In genomic region chr3:96254683-96255355, GRCm38 (mm10) we compare ENCODE assay signal across 10 mouse cellular contexts. TPM values are rescaled to one million over a fixed set of nuclear protein-coding genes. Genes with fewer than 3 reads are reported as not detected.
DNase-seq lines count a peak whose midpoint lies in the region; ATAC-seq lines count a peak whose summit lies in the region.
"Had no signal": no experiment of that assay in that cellular context is flagged by ENCODE, and none has a peak within 500 bp of the region (broad histone marks: within the 10 kb centered on the region; RNA-seq: fewer than 3 reads in every experiment).

No protein-coding gene starts in this region.

- H3K9me3 ChIP-seq in heart, embryonic 14.5 days (ENCODE audit: control insufficient read depth, low read length) = no peaks in the 10 kb centered on the region
- no peaks in the 10 kb centered on the region for H3K9me3 ChIP-seq in liver, embryonic 11.5 days (ENCODE audit: control insufficient read depth, low read length)

- no peaks in the 10 kb centered on the region for H3K27me3 ChIP-seq in heart, embryonic 14.5 days (ENCODE audit: control insufficient read depth, insufficient read depth, low read length)
- H3K27me3 ChIP-seq in liver, embryonic 11.5 days (replicated peaks; ENCODE audit: control insufficient read depth, insufficient read depth, low read length) = no peaks in the 10 kb centered on the region

- ATAC-seq in heart, embryonic 14.5 days (ENCODE audit: insufficient number of reproducible peaks, insufficient read depth, low FRiP score, low read depth) = no peak
- peak; percentile 95 for ATAC-seq in liver, embryonic 11.5 days (replicated peaks; ENCODE audit: low FRiP score)
- ATAC-seq in cerebellum, adult (ENCODE audit: insufficient number of reproducible peaks, low FRiP score, low TSS enrichment) = no peak

- intact Hi-C loops in left cerebral cortex, postnatal 36 days (cut with DNase I) = no loop called here

- H3K9ac ChIP-seq in heart, embryonic 14.5 days (ENCODE audit: low read length) = peak overlapping the region; percentile 48; the same call in 1 of the 2 replicates
- peak overlapping the region; percentile 58 for H3K9ac ChIP-seq in liver, embryonic 11.5 days (ENCODE audit: low read depth, low read length)

- H3K4me2 ChIP-seq in heart, embryonic 14.5 days (ENCODE audit: low read length) = no peak overlapping the region
- peak overlapping the region; percentile 46 for H3K4me2 ChIP-seq in liver, embryonic 11.5 days

- WGBS in heart, embryonic 14.5 days = 24% methylated on average over 10 of the region's 10 CpGs
- WGBS in liver, embryonic 11.5 days = 28% methylated on average over 10 of the region's 10 CpGs

- H3K4me1 ChIP-seq in heart, embryonic 14.5 days (ENCODE audit: control insufficient read depth in 2 of 2, insufficient read depth in 2 of 2, low read length in 2 of 2) = peaks cover 0 to under 1% of the 10 kb centered on the region in 2 experiments; a peak in 1 of 4 replicates
- peaks cover 15% of the 10 kb centered on the region; the same call in 1 of the 2 replicates for H3K4me1 ChIP-seq in liver, embryonic 11.5 days (replicated peaks; ENCODE audit: control insufficient read depth, insufficient read depth, low read length)

- no peak for DNase-seq in heart, postnatal 4 days
- DNase-seq in ES-CJ7 (ENCODE audit: low read depth, low spot score) = peak; percentile 81
- DNase-seq in c-Kit-positive CD71-positive TER-119-positive erythroid progenitor cells, embryonic 14.5 days (ENCODE audit: low spot score) = peak; percentile 71
- no peak for DNase-seq in liver, embryonic 11.5 days (ENCODE audit: low spot score)
- no peak for DNase-seq in left cerebral cortex, postnatal 36 days (ENCODE audit: low spot score in 2 of 2)
- DNase-seq in layer of hippocampus, adult 18-20 months (ENCODE audit: low spot score in 2 of 2) = no peak
- DNase-seq: thymus, adult 2 months had no signal

- no peaks in the 10 kb centered on the region for H3K36me3 ChIP-seq in heart, embryonic 14.5 days (ENCODE audit: control insufficient read depth, insufficient read depth, low read length)
- H3K36me3 ChIP-seq in liver, embryonic 11.5 days (ENCODE audit: control insufficient read depth, insufficient read depth, low read length) = no peaks in the 10 kb centered on the region

- H3K27ac ChIP-seq in heart, embryonic 14.5 days (replicated peaks in 1 of 2; ENCODE audit: control insufficient read depth in 1 of 2, insufficient read depth in 1 of 2, low read depth in 2 of 2, low read length in 2 of 2) = no peak overlapping the region
- H3K27ac ChIP-seq in liver, embryonic 11.5 days (ENCODE audit: low read depth, low read length) = peak overlapping the region; percentile 70; the same call in 1 of the 2 replicates

- no peak overlapping the region for H3K4me3 ChIP-seq in heart, embryonic 14.5 days (ENCODE audit: control insufficient read depth in 1 of 2, insufficient read depth in 1 of 2, low read depth in 1 of 2, low read length in 2 of 2)
- H3K4me3 ChIP-seq in liver, embryonic 11.5 days (ENCODE audit: low read depth, low read length) = 0 out of 2 replicates have a peak overlapping the region, but pooled peaks have one; percentile 8

RNA-seq across cellular contexts. Expression of gene Hist2h4, which starts 8.3 kb away (rescaled TPM):
- polyA plus RNA-seq in heart, embryonic 14.5 days (2014; fragmentation: Nextera tagmentation; extraction: Ambion mirVana) = 3.4 and 5.0 TPM in 2 replicates
- 10 to 100 TPM; 81.1 to 87.3 TPM for total RNA-seq in heart, postnatal 4 days (2021)
- 3.5 and 5.0 TPM in 2 replicates for polyA plus RNA-seq in liver, embryonic 11.5 days (2014; fragmentation: Nextera tagmentation; extraction: Ambion mirVana)
- 10 to 100 TPM; 27.9 to 34.6 TPM for total RNA-seq in left cerebral cortex, postnatal 36 days (2021)
- total RNA-seq in layer of hippocampus, adult 18-20 months (2021) = 10 to 100 TPM; 33.3 to 33.7 TPM

RNA-seq across cellular contexts. Expression of gene Hist2h3c1, which starts 8.3 kb away (rescaled TPM):
- polyA plus RNA-seq in heart, embryonic 14.5 days (2014; fragmentation: Nextera tagmentation; extraction: Ambion mirVana) = 1.2 TPM in 1 of 2 replicates, not detected in the other
- under 1 TPM; 0.16 to 0.81 TPM for total RNA-seq in heart, postnatal 4 days (2021)
- polyA plus RNA-seq in liver, embryonic 11.5 days (2014; fragmentation: Nextera tagmentation; extraction: Ambion mirVana) = 0.93 and 1.5 TPM in 2 replicates
- not detected for total RNA-seq in left cerebral cortex, postnatal 36 days (2021)
- not detected for total RNA-seq in layer of hippocampus, adult 18-20 months (2021)
- total RNA-seq: liver, adult 2 months had no signal
- polyA plus RNA-seq: liver, adult 2 months; thymus, adult 2 months had no signal

RNA-seq across cellular contexts. Expression of gene Hist2h2aa1, which starts 9.5 kb away (rescaled TPM):
- 22.5 and 26.3 TPM in 2 replicates for polyA plus RNA-seq in heart, embryonic 14.5 days (2014; fragmentation: Nextera tagmentation; extraction: Ambion mirVana)
- total RNA-seq in heart, postnatal 4 days (2021) = 10 to 100 TPM; 26.8 to 30.1 TPM
- polyA plus RNA-seq in liver, embryonic 11.5 days (2014; fragmentation: Nextera tagmentation; extraction: Ambion mirVana) = 12.1 and 12.7 TPM in 2 replicates
- 10 to 100 TPM in 1 of 2 experiments, 1 to 10 TPM in 1; 6.3 to 10.1 TPM for total RNA-seq in left cerebral cortex, postnatal 36 days (2021)
- total RNA-seq in layer of hippocampus, adult 18-20 months (2021) = 10 to 100 TPM in 1 of 2 experiments, 1 to 10 TPM in 1; 8.7 to 12.8 TPM

RNA-seq across cellular contexts. Expression of gene Hist2h3b, which starts 13.6 kb away (rescaled TPM):
- 26.9 and 32.0 TPM in 2 replicates for polyA plus RNA-seq in heart, embryonic 14.5 days (2014; fragmentation: Nextera tagmentation; extraction: Ambion mirVana)
- total RNA-seq in heart, postnatal 4 days (2021) = 100 to 1,000 TPM; 856 to 901 TPM
- polyA plus RNA-seq in liver, embryonic 11.5 days (2014; fragmentation: Nextera tagmentation; extraction: Ambion mirVana) = 45.6 and 60.2 TPM in 2 replicates
- total RNA-seq in left cerebral cortex, postnatal 36 days (2021) = 10 to 100 TPM; 60.7 to 62.3 TPM
- total RNA-seq in layer of hippocampus, adult 18-20 months (2021) = 10 to 100 TPM; 35.3 to 37.8 TPM

RNA-seq across cellular contexts. Expression of gene Hist2h2bb, which starts 14.7 kb away (rescaled TPM):
- polyA plus RNA-seq in heart, embryonic 14.5 days (2014; fragmentation: Nextera tagmentation; extraction: Ambion mirVana) = 4.0 and 7.9 TPM in 2 replicates
- total RNA-seq in heart, postnatal 4 days (2021) = 100 to 1,000 TPM; 767 to 799 TPM
- polyA plus RNA-seq in liver, embryonic 11.5 days (2014; fragmentation: Nextera tagmentation; extraction: Ambion mirVana) = 15.1 and 18.9 TPM in 2 replicates
- total RNA-seq in left cerebral cortex, postnatal 36 days (2021) = 100 to 1,000 TPM; 148 to 154 TPM
- 100 to 1,000 TPM; 146 to 147 TPM for total RNA-seq in layer of hippocampus, adult 18-20 months (2021)
- polyA plus RNA-seq: liver, adult 2 months had no signal

Comparison
In these comparisons a context has a peak if more than half of its experiments do, and no peak if none do; other contexts are left out.
1. DNase-seq: peak in ES-CJ7 (single experiment) and c-Kit-positive CD71-positive TER-119-positive erythroid progenitor cells, embryonic 14.5 days (single experiment); none in heart, postnatal 4 days (single experiment), liver, embryonic 11.5 days (single experiment), left cerebral cortex, postnatal 36 days (0 of 2) and layer of hippocampus, adult 18-20 months (0 of 2).